Mouse (Mus musculus): ENCODE data around the gene Acot7. TPM values are rescaled to one million over a fixed set of nuclear protein-coding genes. Genes with fewer than 3 reads are reported as not detected.
"Not testable (repeated sequence)": the region's sequence is repeated elsewhere in the genome, so short reads cannot be mapped to it uniquely, and the experiment has no call there.

Acot7 gene
- total RNA-seq, 2 experiments from 2014 or later: 89.5 to 134 TPM

- peak; percentile 75 for ATAC-seq (replicated peaks; ENCODE audit: poor library complexity, severe bottlenecking)
Measured at GRCm38 (mm10) chr4:152201492-152201891, 23.6 kb downstream of the Acot7 start.

GRCm38 (mm10) chr4:152202418-152202817 is 24.5 kb downstream of the Acot7 start:
- ATAC-seq (replicated peaks; ENCODE audit: poor library complexity, severe bottlenecking): no peak

GRCm38 (mm10) chr4:152202905-152203304 is 25.0 kb downstream of the Acot7 start:
- ATAC-seq (replicated peaks; ENCODE audit: poor library complexity, severe bottlenecking): peak; percentile 11; the same call in 1 of the 2 replicates

GRCm38 (mm10) chr4:152204663-152205062 is 26.7 kb downstream of the Acot7 start:
- 0 out of 2 replicates have a peak, but pooled peaks have one; percentile 28 for ATAC-seq (replicated peaks; ENCODE audit: poor library complexity, severe bottlenecking)

GRCm38 (mm10) chr4:152206199-152206598 is 28.3 kb downstream of the Acot7 start:
- no peak for ATAC-seq (replicated peaks; ENCODE audit: poor library complexity, severe bottlenecking)

- ATAC-seq (replicated peaks; ENCODE audit: poor library complexity, severe bottlenecking): no peak
Measured at GRCm38 (mm10) chr4:152209623-152210022, 31.7 kb downstream of the Acot7 start.

GRCm38 (mm10) chr4:152212091-152212505 is 34.2 kb downstream of the Acot7 start:
- no peak for ATAC-seq (replicated peaks; ENCODE audit: poor library complexity, severe bottlenecking)

- ATAC-seq (replicated peaks; ENCODE audit: poor library complexity, severe bottlenecking): peak; percentile 85
Measured at GRCm38 (mm10) chr4:152212531-152212930, 34.6 kb downstream of the Acot7 start.

- no peak for ATAC-seq (replicated peaks; ENCODE audit: poor library complexity, severe bottlenecking)
Measured at GRCm38 (mm10) chr4:152212974-152213373, 35.0 kb downstream of the Acot7 start.

GRCm38 (mm10) chr4:152213760-152214480 is 36.0 kb downstream of the Acot7 start:
- peak; percentile 82 for ATAC-seq (replicated peaks; ENCODE audit: poor library complexity, severe bottlenecking)

- ATAC-seq (replicated peaks; ENCODE audit: poor library complexity, severe bottlenecking): no peak
Measured at GRCm38 (mm10) chr4:152214871-152215415, 37.0 kb downstream of the Acot7 start.

GRCm38 (mm10) chr4:152219591-152219990 is 41.7 kb downstream of the Acot7 start:
- no peak for ATAC-seq (replicated peaks; ENCODE audit: poor library complexity, severe bottlenecking)

- no peak for ATAC-seq (replicated peaks; ENCODE audit: poor library complexity, severe bottlenecking)
Measured at GRCm38 (mm10) chr4:152220771-152221410, 43.0 kb downstream of the Acot7 start.

- ATAC-seq (replicated peaks; ENCODE audit: poor library complexity, severe bottlenecking): peak; percentile 68
Measured at GRCm38 (mm10) chr4:152221411-152221887, 43.5 kb downstream of the Acot7 start.

- no peak for ATAC-seq (replicated peaks; ENCODE audit: poor library complexity, severe bottlenecking)
Measured at GRCm38 (mm10) chr4:152222111-152222510, 44.2 kb downstream of the Acot7 start.

- ATAC-seq (replicated peaks; ENCODE audit: poor library complexity, severe bottlenecking): no peak
Measured at GRCm38 (mm10) chr4:152222513-152222912, 44.6 kb downstream of the Acot7 start.

GRCm38 (mm10) chr4:152224156-152224555 is 46.2 kb downstream of the Acot7 start:
- ATAC-seq (replicated peaks; ENCODE audit: poor library complexity, severe bottlenecking): peak; percentile 86

GRCm38 (mm10) chr4:152226901-152227486 is 49.1 kb downstream of the Acot7 start:
- no peak for ATAC-seq (replicated peaks; ENCODE audit: poor library complexity, severe bottlenecking)

GRCm38 (mm10) chr4:152227749-152228527 is 50.0 kb downstream of the Acot7 start:
- no peak for ATAC-seq (replicated peaks; ENCODE audit: poor library complexity, severe bottlenecking)

GRCm38 (mm10) chr4:152230331-152230730 is 52.4 kb downstream of the Acot7 start:
- not testable (repeated sequence) for ATAC-seq (replicated peaks; ENCODE audit: poor library complexity, severe bottlenecking)

Measured in granulocyte monocyte progenitor cell, adult 5-6 weeks (primary cell).